Mouse (Mus musculus): ENCODE data around the gene Bub1b. TPM values are rescaled to one million over a fixed set of nuclear protein-coding genes. Genes with fewer than 3 reads are reported as not detected.
A peak's percentile ranks its signal among the peaks of the same experiment; 100 is the strongest.

Bub1b gene
- total and polyA plus RNA-seq, 3 experiments = 91.5 to 118 (median 99.3) TPM

DNA sequence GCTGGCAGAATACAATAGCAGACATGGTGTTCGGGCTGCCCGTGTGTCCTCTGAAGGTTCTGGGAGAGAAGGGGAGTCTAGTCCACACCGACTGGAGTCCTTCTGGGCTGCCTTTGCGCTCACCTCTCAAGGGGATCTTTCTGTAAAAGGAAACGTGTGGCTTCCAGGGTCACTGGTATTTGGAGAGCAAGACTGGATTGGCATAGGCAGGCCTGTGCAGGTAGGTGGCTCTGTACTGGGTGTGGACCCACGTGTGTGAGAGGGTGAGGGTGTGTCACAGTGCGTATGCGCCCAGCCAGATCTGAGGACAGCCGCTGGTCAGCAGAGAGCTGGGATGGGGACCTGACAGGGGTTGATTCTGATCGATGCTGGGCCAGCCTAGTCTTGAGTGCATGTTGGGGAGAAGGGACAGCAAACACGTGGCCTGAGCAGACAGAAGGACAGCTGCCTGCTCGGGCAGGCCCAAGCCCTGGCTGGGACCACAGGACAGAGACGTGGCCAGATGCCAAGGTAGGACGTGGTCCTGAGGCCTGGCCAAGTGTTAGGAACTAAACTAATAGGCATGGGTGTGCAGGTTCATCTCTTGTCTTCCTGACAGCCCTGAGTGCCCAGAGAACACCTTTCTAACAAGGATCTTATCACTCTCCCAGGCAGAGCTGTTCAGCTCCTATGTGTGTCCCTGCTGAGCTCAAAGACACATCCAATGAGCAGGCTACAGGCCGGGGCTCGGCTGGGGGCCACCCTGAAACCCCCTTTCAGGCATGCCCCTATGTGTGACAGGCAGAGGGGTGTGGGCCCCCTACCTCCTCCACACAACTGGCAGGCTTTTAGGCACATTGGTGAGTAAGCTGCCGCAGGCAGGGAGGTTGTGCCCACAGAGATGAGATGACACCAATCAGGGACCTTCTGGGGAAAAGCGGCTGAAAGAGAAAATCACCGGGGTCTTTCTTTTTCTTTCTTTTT lies 66.1 kb downstream of the Bub1b start:
- H3K36me3 ChIP-seq (replicated peaks in 1 of 2; ENCODE audit: control insufficient read depth in 1 of 2, insufficient read depth in 1 of 2, low read length in 1 of 2) = no peaks in the 10 kb centered on the region
- peak overlapping the region in 1 of 3 experiments; percentile 48 for H3K4me3 ChIP-seq (replicated peaks in 1 of 3; ENCODE audit: low read depth in 2 of 3, low read length in 2 of 3, poor library complexity in 1 of 3)
- no peaks in the 10 kb centered on the region for H3K79me2 ChIP-seq (replicated peaks; ENCODE audit: control insufficient read depth, extremely low read depth, insufficient read depth, poor library complexity, severe bottlenecking)
- in situ Hi-C loops (cut with MboI; ENCODE audit: low pct_ligation_motif_present, low pct_unique_long_range_greater_than_20kb, low sequenced_read_pairs) (no loop called here), dilution Hi-C loops (cut with MboI; ENCODE audit: extremely low pct_ligation_motif_present, extremely low pct_unique_long_range_greater_than_20kb, low sequenced_read_pairs) (no loop called here)
- no peak overlapping the region; the same call in 1 of the 2 replicates for H3K4me2 ChIP-seq (ENCODE audit: insufficient read depth, low read depth, poor library complexity, severe bottlenecking)
- H3K9me3 ChIP-seq (replicated peaks; ENCODE audit: low read length) = no peaks in the 10 kb centered on the region
- peaks cover 7% of the 10 kb centered on the region for H3K27me3 ChIP-seq (replicated peaks)
- TF ChIP-seq BHLHE40 (IDR thresholded peaks at IDR 0.05; ENCODE audit: low read depth, low read length) (no peak), ZC3H11A (IDR thresholded peaks at IDR 0.05; ENCODE audit: low read depth, low read length) (no peak), ZMIZ1 (IDR thresholded peaks at IDR 0.05; ENCODE audit: low read depth, low read length) (no peak), POLR2AphosphoS2 (IDR thresholded peaks at IDR 0.05; ENCODE audit: low read depth, low read length) (no peak), PAX5 (IDR thresholded peaks at IDR 0.05; ENCODE audit: low read length) (no peak), MAX (IDR thresholded peaks at IDR 0.05; ENCODE audit: low read length) (no peak), USF1 (IDR thresholded peaks at IDR 0.05; ENCODE audit: low read depth, low read length) (no peak), MEF2A (IDR thresholded peaks at IDR 0.05; ENCODE audit: borderline replicate concordance, low read depth, low read length) (no peak), E2F4 (IDR thresholded peaks at IDR 0.05; ENCODE audit: insufficient replicate concordance, low read depth, low read length) (no peak), RAD21 (IDR thresholded peaks at IDR 0.05; ENCODE audit: low read depth, low read length) (no peak), UBTF (IDR thresholded peaks at IDR 0.05; ENCODE audit: low read depth, low read length) (no peak), RCOR1 (conservative IDR thresholded peaks at IDR 0.05; ENCODE audit: low read depth, low read length) (no peak), EP300 (IDR thresholded peaks at IDR 0.05; ENCODE audit: low read length) (no peak), SMC3 (IDR thresholded peaks at IDR 0.05; ENCODE audit: low read depth, low read length) (no peak)
- peaks cover 31 to 66% of the 10 kb centered on the region in 2 experiments for H3K4me1 ChIP-seq (ENCODE audit: control insufficient read depth in 1 of 2, insufficient read depth in 2 of 2)
- H3K27ac ChIP-seq (ENCODE audit: insufficient read depth, low read depth) = no peak overlapping the region
- no peak for DNase-seq (ENCODE audit: extremely low read depth)
- H3K9ac ChIP-seq (ENCODE audit: insufficient read depth, low read depth) = no peak overlapping the region

GRCm38 (mm10) chr2:118664975-118665516 lies 67.0 kb downstream of the Bub1b start:
- in situ Hi-C loops (cut with MboI; ENCODE audit: low pct_ligation_motif_present, low pct_unique_long_range_greater_than_20kb, low sequenced_read_pairs) (no loop called here), dilution Hi-C loops (cut with MboI; ENCODE audit: extremely low pct_ligation_motif_present, extremely low pct_unique_long_range_greater_than_20kb, low sequenced_read_pairs) (no loop called here)
- DNase-seq (ENCODE audit: extremely low read depth) = no peak
- H3K27ac ChIP-seq (ENCODE audit: insufficient read depth, low read depth) = no peak overlapping the region
- H3K9me3 ChIP-seq (replicated peaks; ENCODE audit: low read length) = no peaks in the 10 kb centered on the region
- H3K4me3 ChIP-seq (replicated peaks in 1 of 3; ENCODE audit: low read depth in 2 of 3, low read length in 2 of 3, poor library complexity in 1 of 3) = no peak overlapping the region
- H3K27me3 ChIP-seq (replicated peaks) = peaks cover 7% of the 10 kb centered on the region
- no peaks in the 10 kb centered on the region for H3K36me3 ChIP-seq (replicated peaks in 1 of 2; ENCODE audit: control insufficient read depth in 1 of 2, insufficient read depth in 1 of 2, low read length in 1 of 2)
- H3K9ac ChIP-seq (ENCODE audit: insufficient read depth, low read depth) = no peak overlapping the region
- TF ChIP-seq PAX5 (IDR thresholded peaks at IDR 0.05; ENCODE audit: low read length) (no peak), ZNF384 (IDR thresholded peaks at IDR 0.05; ENCODE audit: low read depth, low read length) (no peak), MXI1 (IDR thresholded peaks at IDR 0.05; ENCODE audit: low read depth, low read length) (no peak), MYC (IDR thresholded peaks at IDR 0.05; ENCODE audit: low read depth, low read length) (no peak), BHLHE40 (IDR thresholded peaks at IDR 0.05; ENCODE audit: low read depth, low read length) (no peak), NRF1 (IDR thresholded peaks at IDR 0.05; ENCODE audit: low read depth, low read length) (no peak), E2F4 (IDR thresholded peaks at IDR 0.05; ENCODE audit: insufficient replicate concordance, low read depth, low read length) (no peak), ELF1 (IDR thresholded peaks at IDR 0.05; ENCODE audit: low read depth, low read length) (no peak), GABPA (IDR thresholded peaks at IDR 0.05; ENCODE audit: insufficient replicate concordance, low read depth, low read length) (no peak), ZC3H11A (IDR thresholded peaks at IDR 0.05; ENCODE audit: low read depth, low read length) (no peak), RCOR1 (conservative IDR thresholded peaks at IDR 0.05; ENCODE audit: low read depth, low read length) (no peak)
- peaks cover 24 to 56% of the 10 kb centered on the region in 2 experiments for H3K4me1 ChIP-seq (ENCODE audit: control insufficient read depth in 1 of 2, insufficient read depth in 2 of 2)
- no peaks in the 10 kb centered on the region for H3K79me2 ChIP-seq (replicated peaks; ENCODE audit: control insufficient read depth, extremely low read depth, insufficient read depth, poor library complexity, severe bottlenecking)
- no peak overlapping the region for H3K4me2 ChIP-seq (ENCODE audit: insufficient read depth, low read depth, poor library complexity, severe bottlenecking)

Data from CH12.LX (cell line).